Mouse (Mus musculus) brown adipose tissue, adult 24 weeks (tissue): ENCODE data around the gene Tom1. TPM values are rescaled to one million over a fixed set of nuclear protein-coding genes. Genes with fewer than 3 reads are reported as not detected.

Experiments used
- H3K27ac ChIP-seq: fragments of 200-500 bp; replicated peaks from 2 replicates; pipeline ENCODE4 v1.5.1; 2012; ENCODE audit warnings: low read depth, mild to moderate bottlenecking, low read length
- H3K4me1 ChIP-seq: fragments of 200-500 bp; 2 replicates; pipeline ENCODE4 v1.6.1; 2012; ENCODE audit warnings: low read length, mixed read lengths; ENCODE audit not compliant: control insufficient read depth, insufficient read depth, insufficient read length
- H3K4me3 ChIP-seq: fragments of 200-500 bp; 2 replicates; pipeline ENCODE4 v1.5.1; 2012; ENCODE audit warnings: low read depth, mild to moderate bottlenecking, low read length, moderate library complexity; ENCODE audit not compliant: insufficient read depth
- polyA plus RNA-seq: library from polyadenylated mRNA; stranded (reverse); fragments of >200 nt; gene quantifications from 2 replicates; pipeline ENCODE4 v1.2.4, GENCODE M21; 2012; ENCODE audit not compliant: missing spikeins, insufficient read depth, insufficient read length

Gene Tom1
- polyA plus RNA-seq, 1 experiment, result 21.8 TPM

DNA sequence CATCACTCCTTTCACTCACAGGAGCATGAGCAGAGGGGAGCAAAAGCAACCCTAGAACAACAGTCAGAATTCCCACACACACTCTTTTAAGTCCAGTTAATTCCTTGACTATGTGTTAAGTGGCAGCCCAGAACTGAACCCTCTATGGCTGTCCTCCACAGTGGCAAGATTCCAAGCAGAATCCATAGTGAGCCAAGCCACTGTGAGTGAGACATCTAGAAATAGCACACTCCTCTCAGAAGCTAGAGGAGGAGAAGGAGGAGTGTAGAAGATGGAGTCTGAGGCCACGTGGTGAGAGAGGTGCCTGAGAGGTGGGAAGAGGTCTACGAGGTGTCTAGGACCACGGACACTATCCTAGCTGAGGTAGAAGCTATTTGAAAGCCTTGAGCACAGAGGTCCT, 31.3 kb downstream of the Tom1 start:
- Histone ChIP-seq H3K4me1 (no peaks in the 10 kb centered on the region), H3K4me3 (no peak overlapping the region), H3K27ac (no peak overlapping the region)

DNA sequence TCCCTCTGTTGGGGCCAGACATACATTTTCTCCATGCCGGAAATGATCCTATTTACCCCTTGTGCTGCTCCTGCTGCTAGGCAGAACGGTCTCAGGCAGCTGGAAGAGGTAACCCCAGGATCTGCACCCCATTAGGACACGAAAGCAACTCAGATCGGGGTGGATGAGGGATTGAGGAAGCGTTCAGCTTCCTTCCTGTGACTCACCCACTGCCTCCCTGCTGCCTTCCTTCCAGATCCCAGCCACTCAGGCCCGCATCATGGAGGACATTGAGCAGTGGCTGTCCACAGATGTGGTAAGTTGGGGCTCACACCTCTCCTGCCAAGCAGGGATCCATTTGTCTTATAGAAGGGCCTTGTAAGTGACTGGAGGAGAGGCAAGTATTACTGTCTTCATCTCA, 33.8 kb downstream of the Tom1 start:
- H3K4me3 ChIP-seq, result 0 out of 2 replicates have a peak overlapping the region, but pooled peaks have one; percentile 5
- no peak overlapping the region for H3K27ac ChIP-seq
- H3K4me1 ChIP-seq, result no peaks in the 10 kb centered on the region

DNA sequence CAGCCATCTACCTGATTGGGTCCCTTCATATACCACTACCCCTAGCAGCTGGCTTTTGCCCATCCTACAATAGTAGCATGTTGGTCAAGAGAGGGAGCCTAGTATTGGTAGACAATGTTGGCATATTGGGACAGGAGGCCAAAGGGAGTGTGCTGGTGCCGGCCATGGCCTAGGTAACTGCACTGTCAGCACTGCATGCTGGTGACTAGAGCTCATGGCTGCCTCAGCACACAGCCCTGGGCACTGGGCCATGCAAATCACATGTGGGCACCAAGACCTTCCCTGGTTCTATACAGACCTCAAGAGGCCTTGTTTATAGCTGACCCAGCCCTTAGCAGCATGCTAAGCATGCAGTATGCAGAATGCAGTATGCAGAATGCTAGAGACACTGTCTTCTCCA, 36.8 kb downstream of the Tom1 start:
- Histone ChIP-seq H3K4me3 (no peak overlapping the region), H3K27ac (no peak overlapping the region), H3K4me1 (no peaks in the 10 kb centered on the region)

DNA sequence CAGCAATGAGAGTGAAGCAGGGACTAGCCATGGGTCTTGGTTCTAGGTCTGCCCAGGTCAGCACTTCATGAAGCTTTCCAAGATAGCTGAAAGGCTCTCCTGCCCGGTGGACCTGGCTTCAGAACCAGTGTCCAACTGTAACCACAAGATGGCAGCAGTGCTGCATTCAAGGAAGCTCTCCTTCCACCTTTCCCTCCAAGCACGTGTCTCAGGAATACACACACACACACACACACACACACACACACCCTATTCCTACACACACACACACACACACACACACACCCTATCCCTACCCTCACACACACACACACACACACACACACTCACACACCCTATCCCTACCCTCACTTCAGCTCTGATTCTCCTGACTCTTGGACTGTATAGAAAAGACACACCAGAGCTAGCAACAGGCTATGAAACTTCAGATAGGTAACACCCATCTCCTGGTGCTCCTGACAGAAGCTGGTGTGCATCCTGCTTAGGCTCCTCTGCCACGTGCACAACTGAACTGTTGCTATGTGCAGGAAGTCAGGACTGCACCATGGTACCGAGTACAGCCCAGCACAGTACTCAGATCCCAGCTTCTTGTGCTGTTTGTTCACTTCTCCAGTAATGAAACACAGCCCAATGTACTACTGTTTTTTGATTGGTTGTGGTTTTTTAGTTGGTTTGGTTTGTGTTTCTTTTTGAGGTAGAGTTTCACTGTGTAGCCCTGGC, 38.3 kb downstream of the Tom1 start:
- no peak overlapping the region for H3K4me3 ChIP-seq
- no peak overlapping the region for H3K27ac ChIP-seq
- no peaks in the 10 kb centered on the region for H3K4me1 ChIP-seq

DNA sequence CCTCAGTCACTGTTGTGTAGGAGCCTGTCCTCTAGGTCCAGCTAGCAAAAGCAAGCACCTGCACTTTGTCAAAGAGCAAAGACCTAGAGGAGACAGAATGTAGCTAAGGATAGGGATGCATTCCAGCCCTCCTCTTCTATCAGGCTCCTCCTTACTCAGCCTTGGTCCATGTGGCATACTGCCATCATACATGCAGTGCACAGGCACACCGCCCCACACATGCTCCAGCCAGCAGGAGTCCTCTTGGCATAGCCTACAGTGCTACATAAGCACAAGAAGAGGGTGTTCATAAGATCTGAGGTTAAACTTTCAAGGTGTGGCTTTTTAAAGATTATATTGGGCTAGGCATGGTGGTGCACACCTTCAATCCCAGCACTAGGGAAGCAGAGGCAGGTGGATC, 41.4 kb downstream of the Tom1 start:
- no peak overlapping the region for H3K27ac ChIP-seq
- H3K4me3 ChIP-seq, result no peak overlapping the region
- H3K4me1 ChIP-seq, result no peaks in the 10 kb centered on the region

DNA sequence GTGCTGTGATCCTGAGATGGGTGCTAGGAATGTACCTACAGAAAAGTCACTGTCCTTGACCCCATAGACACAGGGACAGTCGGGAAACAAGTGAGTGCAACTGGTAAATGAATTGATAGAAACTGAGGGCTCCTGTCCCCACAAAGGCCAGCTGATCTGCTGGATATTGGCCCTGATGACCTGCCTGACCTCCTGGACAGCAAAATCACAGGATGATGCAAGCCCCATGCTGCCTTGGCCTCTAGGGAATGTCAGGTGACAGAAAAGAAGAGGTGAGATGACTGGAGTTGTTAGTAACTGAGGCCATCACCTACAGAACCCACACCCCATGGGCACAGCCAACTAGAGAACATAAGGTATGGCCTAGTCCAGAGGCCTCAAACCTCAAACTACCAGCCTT, 44.7 kb downstream of the Tom1 start:
- no peak overlapping the region for H3K27ac ChIP-seq
- no peaks in the 10 kb centered on the region for H3K4me1 ChIP-seq
- H3K4me3 ChIP-seq, result no peak overlapping the region

DNA sequence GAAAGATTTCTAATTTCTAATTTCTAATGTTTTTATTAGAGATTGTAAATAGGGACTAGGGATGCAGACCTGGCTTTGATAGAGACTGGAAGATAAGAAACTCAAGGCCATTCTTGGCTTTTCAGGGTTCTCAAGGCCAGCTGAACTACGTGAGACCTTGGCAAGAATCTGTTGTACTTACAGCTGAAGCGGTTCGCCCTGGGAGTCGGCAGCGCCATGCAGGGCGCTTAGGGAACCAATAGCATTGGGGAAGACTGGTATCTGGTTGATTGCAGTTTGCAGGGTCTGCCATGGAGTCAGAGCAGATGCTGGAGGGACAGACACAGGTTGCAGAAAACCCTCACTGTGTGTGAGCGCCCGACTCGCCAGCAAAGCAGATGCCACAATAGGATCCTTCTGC, 45.3 kb downstream of the Tom1 start:
- H3K27ac ChIP-seq, result no peak overlapping the region
- no peaks in the 10 kb centered on the region for H3K4me1 ChIP-seq
- no peak overlapping the region for H3K4me3 ChIP-seq

DNA sequence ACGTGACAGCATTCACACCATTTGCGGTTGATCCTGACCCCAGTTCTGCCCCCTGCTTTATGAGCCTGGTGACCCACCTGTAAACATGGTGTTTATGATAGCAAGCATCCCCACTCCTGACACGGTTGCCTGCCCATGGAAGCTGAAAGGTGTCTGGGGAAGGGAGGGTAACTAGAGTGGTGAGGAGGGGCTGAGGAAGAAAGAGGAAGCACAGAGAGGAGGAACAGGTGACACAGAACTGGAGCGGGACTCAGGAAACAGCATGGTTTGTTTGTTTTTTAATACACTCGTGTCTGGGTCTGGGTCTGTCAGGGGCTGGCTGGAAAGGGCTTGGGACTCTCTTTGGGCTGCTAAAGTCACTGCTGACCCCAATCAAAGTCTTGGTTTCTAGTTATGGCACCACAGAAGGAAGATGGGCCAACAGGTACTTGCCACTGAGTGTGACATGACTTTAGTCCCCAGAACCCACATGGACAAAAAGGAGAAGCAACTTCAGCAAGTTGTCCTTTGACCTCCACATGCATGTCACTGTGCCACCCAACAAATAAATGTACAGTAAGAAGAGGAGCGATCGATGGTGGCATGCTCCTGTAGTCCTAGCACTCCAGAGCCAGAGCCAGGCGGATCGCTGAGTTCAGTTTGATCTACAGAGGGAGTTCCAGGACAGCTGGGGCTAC, 48.0 kb downstream of the Tom1 start:
- Histone ChIP-seq H3K27ac (no peak overlapping the region), H3K4me3 (no peak overlapping the region), H3K4me1 (peaks cover 11% of the 10 kb centered on the region; the same call in 1 of the 2 replicates)

DNA sequence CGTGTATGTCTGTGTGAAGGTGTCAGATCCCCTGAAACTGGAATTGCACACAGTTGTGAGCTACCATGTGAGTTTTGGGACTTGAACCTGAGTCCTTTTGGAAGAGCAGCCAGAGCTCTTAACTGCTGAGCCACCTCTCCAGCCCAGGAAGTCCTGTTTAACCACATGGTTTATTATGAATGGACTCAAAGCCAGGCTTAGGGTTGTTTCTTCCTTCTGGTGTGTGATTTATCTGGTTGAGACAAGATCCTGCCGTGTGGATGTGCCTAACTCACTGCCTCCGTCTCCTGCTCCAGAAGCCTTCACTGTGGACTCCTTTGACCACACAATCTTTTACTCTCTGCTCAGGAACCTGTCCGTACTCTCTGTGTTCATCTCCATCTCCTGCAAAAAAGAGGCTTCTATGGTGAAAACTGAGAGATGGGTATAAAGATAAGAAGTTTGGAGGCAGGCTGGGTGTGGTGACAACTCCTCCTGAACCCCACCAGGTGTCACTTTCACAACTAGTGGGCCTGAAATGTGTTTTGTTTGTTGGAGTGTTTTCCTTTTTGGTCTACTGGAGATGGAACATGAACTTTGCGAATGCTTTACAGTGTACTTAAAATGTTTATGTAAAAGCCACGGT, 48.8 kb downstream of the Tom1 start:
- H3K27ac ChIP-seq, result no peak overlapping the region
- H3K4me1 ChIP-seq, result peaks cover 12% of the 10 kb centered on the region; the same call in 1 of the 2 replicates
- no peak overlapping the region for H3K4me3 ChIP-seq

DNA sequence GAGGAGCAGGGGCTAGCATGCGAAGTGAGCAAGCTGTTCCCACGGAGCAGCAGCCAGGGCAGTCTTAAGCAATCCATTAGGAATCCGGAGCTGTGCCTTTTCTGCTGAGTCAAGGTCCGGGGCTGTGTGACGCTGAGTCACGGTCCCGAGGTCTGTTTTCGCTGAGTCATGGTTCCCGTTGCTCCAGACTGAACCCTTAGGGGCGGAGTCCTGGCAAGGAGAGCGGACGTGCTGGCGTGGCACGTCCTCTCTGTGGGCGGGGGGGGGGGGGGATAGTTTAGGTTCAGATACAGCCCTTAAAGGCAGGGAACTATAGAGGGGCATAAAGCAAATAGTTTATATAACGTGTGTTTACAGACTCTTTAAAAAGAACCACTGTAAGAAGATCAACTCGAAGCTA, 50.3 kb downstream of the Tom1 start:
- H3K4me1 ChIP-seq, result peaks cover 14% of the 10 kb centered on the region
- peak overlapping the region; percentile 30 for H3K4me3 ChIP-seq
- no peak overlapping the region for H3K27ac ChIP-seq

DNA sequence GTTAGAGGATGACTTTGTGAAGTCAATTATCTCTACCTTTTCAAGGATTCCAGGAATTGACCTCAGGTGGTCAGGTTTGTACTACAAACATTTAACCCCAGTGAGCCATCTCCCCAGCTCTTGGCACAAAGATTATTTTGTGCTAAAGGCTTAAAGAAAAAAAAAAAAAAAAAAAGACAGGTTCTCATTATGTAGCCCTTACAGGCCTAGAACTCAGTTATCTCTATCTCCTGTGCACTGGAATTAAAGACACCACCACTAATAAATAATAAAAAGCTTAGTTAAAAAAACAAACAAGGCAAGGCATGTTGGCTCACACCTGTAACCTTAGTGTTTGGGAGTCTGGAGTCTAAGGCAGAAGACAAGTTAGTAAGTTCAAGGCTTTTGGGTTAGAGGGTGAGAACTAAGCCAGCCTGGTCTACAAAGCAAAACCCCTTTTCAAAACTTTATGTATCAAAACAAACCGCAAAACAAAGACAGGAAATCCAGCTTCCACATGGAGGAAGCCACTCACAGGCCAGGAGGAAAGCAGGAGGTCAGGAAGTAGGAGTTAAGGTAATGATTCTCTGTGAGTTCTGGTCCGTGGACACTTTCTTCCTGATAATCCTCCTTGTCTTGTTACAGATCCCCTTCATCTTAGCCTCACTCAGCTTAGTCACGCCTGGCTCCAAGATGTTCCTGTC, 51.0 kb downstream of the Tom1 start:
- Histone ChIP-seq H3K27ac (peak overlapping the region; percentile 95), H3K4me3 (no peak overlapping the region), H3K4me1 (peaks cover 17% of the 10 kb centered on the region)

DNA sequence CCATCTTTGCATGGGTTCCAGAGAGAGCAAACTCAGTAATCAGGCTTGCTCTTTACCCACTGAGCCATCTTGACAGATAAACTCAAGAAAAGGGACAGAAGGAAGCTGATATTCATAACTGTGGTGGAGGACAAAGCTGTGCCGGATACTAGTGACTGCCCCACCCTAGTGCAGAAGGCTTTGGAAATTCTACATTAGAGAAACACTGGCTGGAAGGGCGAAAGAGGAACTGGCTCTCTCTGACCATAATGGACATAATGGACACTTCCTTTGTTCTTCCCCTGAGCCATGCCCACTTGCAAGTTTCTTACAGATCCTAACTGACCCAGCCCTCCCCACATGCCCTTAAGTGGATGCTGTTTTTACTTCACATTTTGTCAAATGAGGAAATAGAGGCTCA, 52.5 kb downstream of the Tom1 start:
- Histone ChIP-seq H3K27ac (peak overlapping the region; percentile 95), H3K4me3 (no peak overlapping the region), H3K4me1 (peaks cover 17% of the 10 kb centered on the region)

DNA sequence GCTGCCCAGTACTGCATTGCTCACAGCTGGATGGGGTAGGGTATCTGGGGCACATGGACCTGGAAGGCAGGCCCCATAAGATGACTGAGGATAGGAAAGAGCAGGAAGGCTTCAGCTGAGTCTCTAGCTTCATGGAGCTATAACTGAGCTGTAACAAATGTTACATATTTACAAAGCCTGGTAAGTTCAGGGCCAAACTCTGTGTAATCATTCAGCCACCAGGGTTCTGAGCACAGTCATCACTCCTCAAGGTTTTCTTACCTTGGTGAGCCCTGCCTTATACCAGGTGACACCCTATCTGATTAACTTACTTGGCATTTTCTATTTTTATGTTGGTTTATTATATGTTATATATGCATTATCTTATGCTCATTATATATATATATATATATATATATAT, 53.6 kb downstream of the Tom1 start:
- peaks cover 17% of the 10 kb centered on the region for H3K4me1 ChIP-seq

DNA sequence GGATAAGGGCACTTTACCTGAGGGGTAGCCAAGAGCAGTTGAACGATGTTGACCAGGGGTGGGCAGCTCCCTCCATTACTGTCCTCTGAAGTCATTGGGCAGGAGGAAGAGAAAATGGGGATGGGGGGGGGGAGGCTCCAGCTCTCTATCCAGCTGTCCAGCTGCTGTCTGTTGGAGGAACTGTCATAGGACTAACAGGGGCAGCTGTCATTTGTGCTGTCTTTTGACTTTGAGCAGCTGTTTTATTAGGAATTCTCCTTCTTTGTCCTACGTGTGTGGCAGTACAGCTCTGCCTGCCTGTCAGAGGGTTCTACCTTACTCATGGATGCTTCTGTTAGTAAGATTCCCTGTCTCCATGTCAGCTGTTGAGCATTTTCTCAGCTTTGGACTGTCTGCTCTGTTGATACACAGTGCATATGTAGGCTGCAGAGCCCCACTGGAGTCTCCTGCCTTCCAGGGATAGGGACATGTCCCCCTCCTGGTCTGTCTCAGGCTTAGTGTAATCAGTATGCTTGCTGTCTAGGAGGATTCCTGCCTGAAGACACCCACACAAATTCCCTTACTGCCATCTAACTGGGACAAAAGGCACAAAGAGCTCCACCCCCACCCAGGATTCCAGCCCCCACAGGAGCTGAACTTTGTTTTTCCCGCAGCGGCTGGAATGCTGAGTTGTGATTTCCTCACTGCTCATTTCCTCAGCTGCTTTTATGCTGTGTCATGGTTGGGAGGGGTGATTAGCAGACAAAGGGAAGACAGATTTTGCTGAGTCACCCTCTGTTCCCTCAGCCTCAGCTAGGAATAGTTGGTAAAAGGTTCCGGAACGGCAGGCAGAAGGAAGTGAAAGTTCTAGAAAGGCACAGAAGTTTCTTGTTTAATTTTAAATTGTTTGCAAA, 55.7 kb downstream of the Tom1 start:
- Histone ChIP-seq H3K4me1 (peaks cover 21% of the 10 kb centered on the region), H3K4me3 (peak overlapping the region; percentile 6; the same call in 1 of the 2 replicates), H3K27ac (peak overlapping the region; percentile 87)

More for the DNA sequence above, 53.6 kb downstream of the Tom1 start:
- Histone ChIP-seq H3K4me3 (no peak overlapping the region), H3K27ac (peak overlapping the region; percentile 42; the same call in 1 of the 2 replicates)
